Mouse (Mus musculus): Measurements from ENCODE around the gene Procr.

GRCm38 (mm10) chr2:155804053-155804452, 53.1 kb downstream of the Procr start:
- TF ChIP-seq CTCF (IDR thresholded peaks at IDR 0.05; ENCODE audit: control insufficient read depth, insufficient read depth, insufficient read length): no peak
- no peak for TF ChIP-seq MAX (IDR thresholded peaks at IDR 0.05)
- TF ChIP-seq CEBPB (IDR thresholded peaks at IDR 0.05; ENCODE audit: low read depth): no peak
